Mouse (Mus musculus) CH12F3 (cell line): ENCODE data around the gene Yif1b.
"Not testable (repeated sequence)": the region's sequence is repeated elsewhere in the genome, so short reads cannot be mapped to it uniquely, and the experiment has no call there.

Experiments
- in situ Hi-C: fragments of 300-500 bp; cut with MboI; formaldehyde crosslinking; loops from 2 replicates; pipeline ENCODE4 v1.14.3; 2020; ENCODE audit warnings: low sequenced_read_pairs

Yif1b gene

GRCm38 (mm10) chr7:29237596-29237995 is 533 bp upstream of the Yif1b start:
- in situ Hi-C loops: not testable (repeated sequence)

- in situ Hi-C loops: no loop called here
Measured at GRCm38 (mm10) chr7:29244732-29245416, 6.7 kb downstream of the Yif1b start.

- in situ Hi-C loops: no loop called here
Measured at GRCm38 (mm10) chr7:29246015-29246414, 7.9 kb downstream of the Yif1b start.

- in situ Hi-C loops: no loop called here
Measured at GRCm38 (mm10) chr7:29246619-29247313, 8.6 kb downstream of the Yif1b start.

- in situ Hi-C loops: no loop called here
Measured at GRCm38 (mm10) chr7:29247314-29247700, 9.2 kb downstream of the Yif1b start.

GRCm38 (mm10) chr7:29247706-29248105 is 9.6 kb downstream of the Yif1b start:
- in situ Hi-C loops: no loop called here

GRCm38 (mm10) chr7:29248261-29248841 is 10.2 kb downstream of the Yif1b start, which contains the start of gene 2200002D01Rik:
Gene 2200002D01Rik, minus strand, starts transcription at chr7:29248466.
- in situ Hi-C loops: no loop called here

- in situ Hi-C loops: no loop called here
Measured at GRCm38 (mm10) chr7:29251166-29251565, 13.0 kb downstream of the Yif1b start.

GRCm38 (mm10) chr7:29253842-29254241 is 15.7 kb downstream of the Yif1b start:
- in situ Hi-C loops: no loop called here

- in situ Hi-C loops: no loop called here
Measured at GRCm38 (mm10) chr7:29255875-29256274, 17.7 kb downstream of the Yif1b start.

GRCm38 (mm10) chr7:29257368-29257767 is 19.2 kb downstream of the Yif1b start:
- in situ Hi-C loops: no loop called here

GRCm38 (mm10) chr7:29259781-29260730 is 21.9 kb downstream of the Yif1b start:
- in situ Hi-C loops: no loop called here

GRCm38 (mm10) chr7:29262151-29262550 is 24.0 kb downstream of the Yif1b start:
- in situ Hi-C loops: no loop called here

- in situ Hi-C loops: no loop called here
Measured at GRCm38 (mm10) chr7:29263831-29264230, 25.7 kb downstream of the Yif1b start.

GRCm38 (mm10) chr7:29265636-29266035 is 27.5 kb downstream of the Yif1b start:
- in situ Hi-C loops: no loop called here

- in situ Hi-C loops: no loop called here
Measured at GRCm38 (mm10) chr7:29266931-29267330, 28.8 kb downstream of the Yif1b start.

- in situ Hi-C loops: no loop called here
Measured at GRCm38 (mm10) chr7:29270445-29270844, 32.3 kb downstream of the Yif1b start.

GRCm38 (mm10) chr7:29271687-29272465 is 33.7 kb downstream of the Yif1b start:
- in situ Hi-C loops: no loop called here

GRCm38 (mm10) chr7:29276715-29277114 is 38.6 kb downstream of the Yif1b start:
- in situ Hi-C loops: no loop called here

- in situ Hi-C loops: no loop called here
Measured at GRCm38 (mm10) chr7:29277510-29277909, 39.4 kb downstream of the Yif1b start.
